Mouse (Mus musculus) heart, adult 9 months (tissue): ENCODE results near the gene Trim44.
A peak's percentile ranks its signal among the peaks of the same experiment; 100 is the strongest.

Source experiments
- DNase-seq, 2 experiments: peaks; one replicate each; pipeline ENCODE4 v3.0.0; 2022; ENCODE audit warnings: low spot score in 2 of 2

The Trim44 gene

GRCm38 (mm10) chr2:102406324-102407304 lies 1.0 kb downstream of the Trim44 start:
- DNase-seq, result no peak

GRCm38 (mm10) chr2:102403982-102404381 lies 3.6 kb downstream of the Trim44 start:
- no peak for DNase-seq

- DNase-seq, result no peak
Observed at GRCm38 (mm10) chr2:102403306-102403705, 4.3 kb downstream of the Trim44 start.

GRCm38 (mm10) chr2:102401352-102401692 lies 6.3 kb downstream of the Trim44 start:
- DNase-seq, result no peak

- DNase-seq, result peak; percentile 89 to 91
Observed at GRCm38 (mm10) chr2:102400605-102401351, 6.8 kb downstream of the Trim44 start.

GRCm38 (mm10) chr2:102399864-102400604 lies 7.6 kb downstream of the Trim44 start:
- peak in 1 of 2 experiments; percentile 7 for DNase-seq

- DNase-seq, result no peak
Observed at GRCm38 (mm10) chr2:102396493-102396892, 11.1 kb downstream of the Trim44 start.

GRCm38 (mm10) chr2:102393457-102393856 lies 14.2 kb downstream of the Trim44 start:
- DNase-seq, result no peak

GRCm38 (mm10) chr2:102385328-102385902 lies 22.2 kb downstream of the Trim44 start:
- DNase-seq, result no peak

GRCm38 (mm10) chr2:102384496-102384895 lies 23.1 kb downstream of the Trim44 start:
- no peak for DNase-seq

GRCm38 (mm10) chr2:102384057-102384456 lies 23.6 kb downstream of the Trim44 start:
- DNase-seq, result no peak

GRCm38 (mm10) chr2:102383069-102383834 lies 24.4 kb downstream of the Trim44 start:
- no peak for DNase-seq

- DNase-seq, result no peak
Observed at GRCm38 (mm10) chr2:102382519-102382918, 25.1 kb downstream of the Trim44 start.

GRCm38 (mm10) chr2:102380581-102380980 lies 27.0 kb downstream of the Trim44 start:
- no peak for DNase-seq

- no peak for DNase-seq
Observed at GRCm38 (mm10) chr2:102378928-102379327, 28.7 kb downstream of the Trim44 start.

GRCm38 (mm10) chr2:102378381-102378780 lies 29.2 kb downstream of the Trim44 start:
- no peak for DNase-seq

GRCm38 (mm10) chr2:102377370-102377769 lies 30.3 kb downstream of the Trim44 start:
- no peak for DNase-seq

GRCm38 (mm10) chr2:102373406-102374105 lies 34.1 kb downstream of the Trim44 start:
- no peak for DNase-seq

- DNase-seq, result no peak
Observed at GRCm38 (mm10) chr2:102372690-102373089, 34.9 kb downstream of the Trim44 start.

GRCm38 (mm10) chr2:102371332-102371731 lies 36.3 kb downstream of the Trim44 start:
- DNase-seq, result no peak
